ENCODE assay signal across 8 mouse cellular contexts in the genomic region with DNA sequence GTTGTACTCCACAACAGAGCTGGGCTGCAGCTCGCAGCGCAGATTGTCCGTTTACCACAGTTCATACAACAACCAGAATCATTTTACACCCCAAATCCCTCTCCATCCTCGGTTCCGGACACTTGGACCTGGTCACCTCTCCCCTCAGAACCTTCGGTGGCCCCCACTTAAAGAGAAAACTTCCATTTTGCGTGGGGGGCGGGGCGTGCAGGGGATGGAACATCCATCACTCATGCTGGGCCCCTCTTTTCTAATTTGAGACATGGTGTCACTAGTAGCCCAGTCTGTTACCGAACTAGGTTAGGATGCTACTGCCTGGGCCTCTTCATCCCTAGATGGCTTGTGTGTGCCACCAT. TPM values are rescaled to one million over a fixed set of nuclear protein-coding genes. Genes with fewer than 3 reads are reported as not detected.
DNase-seq lines count a peak whose midpoint lies in the region; ATAC-seq and TF ChIP-seq lines count a peak whose summit lies in the region.

No protein-coding gene starts in this region.

- peak overlapping the region; percentile 72 for H3K9ac ChIP-seq in embryonic facial prominence, embryonic 11.5 days (replicated peaks; ENCODE audit: low read length)
- peak overlapping the region; percentile 80 for H3K9ac ChIP-seq in liver, embryonic 13.5 days
- H3K9ac ChIP-seq in stomach, embryonic 16.5 days (ENCODE audit: low read length), result peak overlapping the region; percentile 87

- TF ChIP-seq CTCF in lung, adult 2 months (IDR thresholded peaks at IDR 0.05; ENCODE audit: insufficient read depth, low read length), result no peak

- no peak for DNase-seq in lung, adult 2 months
- DNase-seq in lung, postnatal 25 days (ENCODE audit: low spot score), result no peak
- DNase-seq in embryonic facial prominence, embryonic 11.5 days (ENCODE audit: low spot score), result no peak
- no peak for DNase-seq in liver, embryonic 13.5 days
- no peak for DNase-seq in layer of hippocampus, adult 9-11 months
- DNase-seq in left cerebral cortex, postnatal 36 days (ENCODE audit: low spot score in 2 of 2), result no peak

- H3K27me3 ChIP-seq in embryonic facial prominence, embryonic 11.5 days (ENCODE audit: control insufficient read depth, insufficient read depth, low read length), result no peaks in the 10 kb centered on the region
- no peaks in the 10 kb centered on the region for H3K27me3 ChIP-seq in liver, embryonic 13.5 days
- no peaks in the 10 kb centered on the region for H3K27me3 ChIP-seq in stomach, embryonic 16.5 days (ENCODE audit: control insufficient read depth, insufficient read depth, low read length)

- peaks cover 4% of the 10 kb centered on the region; the same call in 1 of the 2 replicates for H3K4me1 ChIP-seq in lung, adult 2 months (ENCODE audit: control insufficient read depth, insufficient read depth, low read length)
- H3K4me1 ChIP-seq in embryonic facial prominence, embryonic 11.5 days (ENCODE audit: control insufficient read depth, insufficient read depth, low read length), result no peaks in the 10 kb centered on the region
- peaks cover 29% of the 10 kb centered on the region for H3K4me1 ChIP-seq in liver, embryonic 13.5 days (replicated peaks)
- peaks cover 4% of the 10 kb centered on the region for H3K4me1 ChIP-seq in stomach, embryonic 16.5 days (ENCODE audit: control insufficient read depth, insufficient read depth, low read length)

- intact Hi-C loops in left cerebral cortex, postnatal 36 days (cut with DNase I), result no loop called here

- peak overlapping the region; percentile 52 for H3K4me3 ChIP-seq in lung, adult 2 months (replicated peaks; ENCODE audit: extremely low read depth, low read depth, low read length)
- peak overlapping the region; percentile 38 for H3K4me3 ChIP-seq in embryonic facial prominence, embryonic 11.5 days (ENCODE audit: low read depth, low read length)
- peak overlapping the region; percentile 60 for H3K4me3 ChIP-seq in liver, embryonic 13.5 days (replicated peaks)
- H3K4me3 ChIP-seq in stomach, embryonic 16.5 days (replicated peaks; ENCODE audit: low read length), result peak overlapping the region; percentile 52

- WGBS in lung, adult 2 months, result 15% methylated on average over 10 of the region's 10 CpGs
- 13% methylated on average over 10 of the region's 10 CpGs for WGBS in embryonic facial prominence, embryonic 11.5 days
- WGBS in liver, embryonic 13.5 days (ENCODE audit: insufficient replicate concordance), result 19% methylated on average over 10 of the region's 10 CpGs
- 10% methylated on average over 10 of the region's 10 CpGs for WGBS in stomach, embryonic 16.5 days

- peak overlapping the region; percentile 66 for H3K4me2 ChIP-seq in embryonic facial prominence, embryonic 11.5 days (ENCODE audit: low read depth, low read length)
- peak overlapping the region; percentile 88 for H3K4me2 ChIP-seq in liver, embryonic 13.5 days
- peak overlapping the region; percentile 80 for H3K4me2 ChIP-seq in stomach, embryonic 16.5 days (ENCODE audit: low read depth, low read length)

- no peak for TF ChIP-seq POLR2A in lung, adult 2 months (IDR thresholded peaks at IDR 0.05; ENCODE audit: borderline replicate concordance, extremely low read depth, low read depth, low read length)

- H3K27ac ChIP-seq in embryonic facial prominence, embryonic 11.5 days (replicated peaks; ENCODE audit: low read depth, low read length), result peak overlapping the region; percentile 70
- H3K27ac ChIP-seq in liver, embryonic 13.5 days, result peak overlapping the region; percentile 90
- peak overlapping the region; percentile 95 for H3K27ac ChIP-seq in stomach, embryonic 16.5 days (ENCODE audit: low read length)

- peak; percentile 27; the same call in 1 of the 2 replicates for ATAC-seq in embryonic facial prominence, embryonic 11.5 days (replicated peaks; ENCODE audit: insufficient number of reproducible peaks, low FRiP score, low TSS enrichment, low read depth)
- ATAC-seq in granulocyte monocyte progenitor cell, adult 5-6 weeks (replicated peaks; ENCODE audit: poor library complexity, severe bottlenecking), result peak; percentile 4; the same call in 1 of the 2 replicates
- ATAC-seq in liver, embryonic 13.5 days (ENCODE audit: low read depth), result no peak
- ATAC-seq in stomach, embryonic 16.5 days (ENCODE audit: insufficient read depth, low FRiP score), result no peak

- H3K9me3 ChIP-seq in embryonic facial prominence, embryonic 11.5 days (replicated peaks; ENCODE audit: control insufficient read depth, low read length), result no peaks in the 10 kb centered on the region
- no peaks in the 10 kb centered on the region for H3K9me3 ChIP-seq in liver, embryonic 13.5 days (replicated peaks)
- no peaks in the 10 kb centered on the region for H3K9me3 ChIP-seq in stomach, embryonic 16.5 days (replicated peaks; ENCODE audit: control insufficient read depth, low read length)

- H3K36me3 ChIP-seq in embryonic facial prominence, embryonic 11.5 days (replicated peaks; ENCODE audit: control insufficient read depth, insufficient read depth, low read depth, low read length), result no peaks in the 10 kb centered on the region
- H3K36me3 ChIP-seq in liver, embryonic 13.5 days, result peaks cover 2% of the 10 kb centered on the region
- no peaks in the 10 kb centered on the region for H3K36me3 ChIP-seq in stomach, embryonic 16.5 days (ENCODE audit: control insufficient read depth, insufficient read depth, low read length)

RNA-seq across cellular contexts. Expression of a gene that starts 0.8 kb away (rescaled TPM):
- 2.8 and 3.5 TPM in 2 replicates for polyA plus RNA-seq in lung, adult 2 months (2012; rRNA removed)
- polyA plus RNA-seq in embryonic facial prominence, embryonic 11.5 days (2014; fragmentation: Nextera tagmentation; extraction: Ambion mirVana), result 1.6 and 3.2 TPM in 2 replicates
- 1.5 and 2.5 TPM in 2 replicates for total RNA-seq in granulocyte monocyte progenitor cell, adult 5-6 weeks (2014; fragmentation: Nextera tagmentation)
- total RNA-seq in granulocyte monocyte progenitor cell, adult 5-6 weeks (2017), result 0.52 and 1.4 TPM in 2 replicates
- polyA plus RNA-seq in liver, embryonic 13.5 days (2015; fragmentation: Nextera tagmentation; extraction: Ambion mirVana), result 9.4 and 10.1 TPM in 2 replicates
- polyA plus RNA-seq in stomach, embryonic 16.5 days (2015; fragmentation: Nextera tagmentation; extraction: Ambion mirVana), result 8.2 and 9.1 TPM in 2 replicates
- total RNA-seq in left cerebral cortex, postnatal 36 days (2021), result 10 to 100 TPM; 10.5 to 11.8 TPM

RNA-seq across cellular contexts. Expression of a gene that starts 9.3 kb away (rescaled TPM):
- 36.2 and 49.8 TPM in 2 replicates for polyA plus RNA-seq in lung, adult 2 months (2012; rRNA removed)
- 64.3 and 65.0 TPM in 2 replicates for polyA plus RNA-seq in embryonic facial prominence, embryonic 11.5 days (2014; fragmentation: Nextera tagmentation; extraction: Ambion mirVana)
- 88.0 and 115 TPM in 2 replicates for total RNA-seq in granulocyte monocyte progenitor cell, adult 5-6 weeks (2014; fragmentation: Nextera tagmentation)
- total RNA-seq in granulocyte monocyte progenitor cell, adult 5-6 weeks (2017), result 172 and 173 TPM in 2 replicates
- 89.6 and 90.5 TPM in 2 replicates for polyA plus RNA-seq in liver, embryonic 13.5 days (2015; fragmentation: Nextera tagmentation; extraction: Ambion mirVana)
- 74.6 and 77.5 TPM in 2 replicates for polyA plus RNA-seq in stomach, embryonic 16.5 days (2015; fragmentation: Nextera tagmentation; extraction: Ambion mirVana)
- total RNA-seq in left cerebral cortex, postnatal 36 days (2021), result 10 to 100 TPM; 18.6 to 23.9 TPM

RNA-seq across cellular contexts. Expression of a gene that starts 10.2 kb away (rescaled TPM):
- 95.9 and 105 TPM in 2 replicates for polyA plus RNA-seq in lung, adult 2 months (2012; rRNA removed)
- 0.64 and 1.1 TPM in 2 replicates for polyA plus RNA-seq in embryonic facial prominence, embryonic 11.5 days (2014; fragmentation: Nextera tagmentation; extraction: Ambion mirVana)
- 13.8 and 44.1 TPM in 2 replicates for total RNA-seq in granulocyte monocyte progenitor cell, adult 5-6 weeks (2014; fragmentation: Nextera tagmentation)
- 14.4 and 16.1 TPM in 2 replicates for total RNA-seq in granulocyte monocyte progenitor cell, adult 5-6 weeks (2017)
- polyA plus RNA-seq in liver, embryonic 13.5 days (2015; fragmentation: Nextera tagmentation; extraction: Ambion mirVana), result 4.2 and 4.8 TPM in 2 replicates
- polyA plus RNA-seq in stomach, embryonic 16.5 days (2015; fragmentation: Nextera tagmentation; extraction: Ambion mirVana), result 14.2 and 16.8 TPM in 2 replicates
- total RNA-seq in left cerebral cortex, postnatal 36 days (2021), result 10 to 100 TPM; 65.7 to 90.2 TPM

RNA-seq across cellular contexts. Expression of a gene that starts 19.7 kb away (rescaled TPM):
- polyA plus RNA-seq in lung, adult 2 months (2012; rRNA removed), result 88.4 and 93.6 TPM in 2 replicates
- 352 TPM in 2 replicates for polyA plus RNA-seq in embryonic facial prominence, embryonic 11.5 days (2014; fragmentation: Nextera tagmentation; extraction: Ambion mirVana)
- total RNA-seq in granulocyte monocyte progenitor cell, adult 5-6 weeks (2014; fragmentation: Nextera tagmentation), result 224 and 262 TPM in 2 replicates
- 187 and 207 TPM in 2 replicates for total RNA-seq in granulocyte monocyte progenitor cell, adult 5-6 weeks (2017)
- 282 and 290 TPM in 2 replicates for polyA plus RNA-seq in liver, embryonic 13.5 days (2015; fragmentation: Nextera tagmentation; extraction: Ambion mirVana)
- 272 and 293 TPM in 2 replicates for polyA plus RNA-seq in stomach, embryonic 16.5 days (2015; fragmentation: Nextera tagmentation; extraction: Ambion mirVana)
- 100 to 1,000 TPM; 120 to 124 TPM for total RNA-seq in left cerebral cortex, postnatal 36 days (2021)

Comparison
In these comparisons a context has a peak if more than half of its experiments do, and no peak if none do; other contexts are left out.
1. ATAC-seq: peak in embryonic facial prominence, embryonic 11.5 days (single experiment) and granulocyte monocyte progenitor cell, adult 5-6 weeks (single experiment); none in liver, embryonic 13.5 days (single experiment) and stomach, embryonic 16.5 days (single experiment).
2. Peak in every context shown above with its lines, with median percentiles within 50 percentile points of each other: H3K4me3 ChIP-seq, H3K27ac ChIP-seq, H3K4me2 ChIP-seq and H3K9ac ChIP-seq.